Mouse (Mus musculus) neutrophil, adult 65 days (primary cell): ENCODE data around the gene Olfr1204. TPM values are rescaled to one million over a fixed set of nuclear protein-coding genes. Genes with fewer than 3 reads are reported as not detected.

Experiments
- total RNA-seq: library from RNA; stranded (reverse); gene quantifications from 2 replicates; pipeline ENCODE4 v1.2.4, GENCODE M21; 2023

The Olfr1204 gene
- total RNA-seq = not detected in 2 replicates

GRCm38 (mm10) chr2:88848992-88849391 lies at the start of gene Olfr1204:
Gene Olfr1204 (plus strand): TSS chr2:88849292.

GRCm38 (mm10) chr2:88814196-88814595 lies 34.9 kb upstream of the Olfr1204 start, which contains the start of gene Olfr1202:
Gene Olfr1202 (plus strand): TSS chr2:88814496.

GRCm38 (mm10) chr2:88829437-88829836 lies 19.7 kb upstream of the Olfr1204 start, which contains the start of gene Olfr1205:
Gene Olfr1205 (plus strand): TSS chr2:88829737.

GRCm38 (mm10) chr2:88862931-88863330 lies 13.8 kb downstream of the Olfr1204 start, which contains the start of gene Olfr1206:
Gene Olfr1206 (plus strand): TSS chr2:88863231.

GRCm38 (mm10) chr2:88902211-88902610 lies 53.1 kb downstream of the Olfr1204 start, which contains the start of gene Olfr1208:
Gene Olfr1208 (minus strand): TSS chr2:88902311.

Other genes starting within 250 kb of the Olfr1204 start
- 0.06 TPM in 1 of 2 replicates, not detected in the other for gene Olfr1191-ps1, start 208.8 kb upstream of the Olfr1204 start, total RNA-seq
- gene Olfr1192-ps1, start 200.8 kb upstream of the Olfr1204 start, total RNA-seq = not detected in 2 replicates
- not detected in 2 replicates for gene Olfr1193, start 173.7 kb upstream of the Olfr1204 start, total RNA-seq
- gene Olfr1195, start 160.1 kb upstream of the Olfr1204 start, total RNA-seq = not detected in 2 replicates
- gene Olfr1196, start 144.7 kb upstream of the Olfr1204 start, total RNA-seq = not detected in 2 replicates
- not detected in 2 replicates for gene Olfr1197, start 116.9 kb upstream of the Olfr1204 start, total RNA-seq
- gene Olfr1198, start 97.9 kb upstream of the Olfr1204 start, total RNA-seq = not detected in 2 replicates
- not detected in 2 replicates for gene Olfr1199, start 88.8 kb upstream of the Olfr1204 start, total RNA-seq
- not detected in 2 replicates for gene Olfr1200, start 78.8 kb upstream of the Olfr1204 start, total RNA-seq
- gene Olfr1201, start 56.3 kb upstream of the Olfr1204 start, total RNA-seq = not detected in 2 replicates
- not detected in 2 replicates for gene Olfr1202, start 34.8 kb upstream of the Olfr1204 start, total RNA-seq
- gene Olfr1205, start 19.6 kb upstream of the Olfr1204 start, total RNA-seq = not detected in 2 replicates
- gene Olfr1206, start 13.9 kb downstream of the Olfr1204 start, total RNA-seq = not detected in 2 replicates
- not detected in 2 replicates for gene Olfr1208, start 53.0 kb downstream of the Olfr1204 start, total RNA-seq
- not detected in 2 replicates for gene Olfr1209, start 65.9 kb downstream of the Olfr1204 start, total RNA-seq
- not detected in 2 replicates for gene Olfr1211, start 88.8 kb downstream of the Olfr1204 start, total RNA-seq
- gene Olfr1212, start 104.7 kb downstream of the Olfr1204 start, total RNA-seq = not detected in 2 replicates
- gene Gm13762, start 131.0 kb downstream of the Olfr1204 start, total RNA-seq = not detected in 2 replicates
- gene Olfr1214, start 143.4 kb downstream of the Olfr1204 start, total RNA-seq = not detected in 2 replicates
- not detected in 2 replicates for gene Olfr1215, start 157.7 kb downstream of the Olfr1204 start, total RNA-seq
- not detected in 2 replicates for gene Olfr1216, start 169.0 kb downstream of the Olfr1204 start, total RNA-seq
- gene Olfr1217, start 182.8 kb downstream of the Olfr1204 start, total RNA-seq = not detected in 2 replicates
- gene Olfr1218, start 211.9 kb downstream of the Olfr1204 start, total RNA-seq = not detected in 2 replicates
- not detected in 2 replicates for gene Olfr1219, start 234.2 kb downstream of the Olfr1204 start, total RNA-seq